Mouse (Mus musculus): ENCODE measurements around the gene 5430427O19Rik. TPM values are rescaled to one million over a fixed set of nuclear protein-coding genes. Genes with fewer than 3 reads are reported as not detected.

5430427O19Rik gene
- 1.6 TPM for polyA plus RNA-seq (2014; fragmentation: Illumina TruSeq; extraction: RNeasy Lipid Tissue Mini Kit (QIAGEN cat#74804))

GRCm38 (mm10) chrX:85869914-85870483 is at the start of gene 5430427O19Rik:
Gene 5430427O19Rik (plus strand): TSS chrX:85870354.

Other genes starting within 250 kb of the 5430427O19Rik start
- gene Gk, start 93.5 kb upstream of the 5430427O19Rik start, polyA plus RNA-seq (2014; fragmentation: Illumina TruSeq; extraction: RNeasy Lipid Tissue Mini Kit (QIAGEN cat#74804)) = 19.2 TPM
- gene Samt3, start 173.8 kb downstream of the 5430427O19Rik start, polyA plus RNA-seq (2014; fragmentation: Illumina TruSeq; extraction: RNeasy Lipid Tissue Mini Kit (QIAGEN cat#74804)) = not detected

All from ovary, adult 10 weeks (tissue).